Mouse (Mus musculus) stomach, embryonic 14.5 days (tissue): Measurements from ENCODE around the gene Cfap74. TPM values are rescaled to one million over a fixed set of nuclear protein-coding genes. Genes with fewer than 3 reads are reported as not detected.

Experiments
- ATAC-seq: fragments of 200-750 bp; cut with Nextera tagmentation; 2 replicates; pipeline ENCODE4 v1.8.0; 2017; ENCODE audit warnings: low read depth, moderate TSS enrichment; ENCODE audit not compliant: insufficient number of reproducible peaks, insufficient read depth, low FRiP score
- H3K27ac ChIP-seq: fragments of 300-500 bp; sonication (generic); 2 replicates; pipeline ENCODE4 v1.5.1; 2014; ENCODE audit warnings: mild to moderate bottlenecking, low read length, moderate library complexity, mixed read lengths
- H3K27me3 ChIP-seq: fragments of 300-500 bp; sonication (generic); 2 replicates; pipeline ENCODE4 v1.6.1; 2014; ENCODE audit warnings: low read length, control low read depth, mixed read lengths; ENCODE audit not compliant: control insufficient read depth, insufficient read depth
- H3K36me3 ChIP-seq: fragments of 300-500 bp; sonication (generic); 2 replicates; pipeline ENCODE4 v1.6.1; 2014; ENCODE audit warnings: mild to moderate bottlenecking, control low read depth, low read length, moderate library complexity, mixed read lengths; ENCODE audit not compliant: control insufficient read depth, insufficient read depth
- H3K4me1 ChIP-seq: fragments of 300-500 bp; sonication (generic); 2 replicates; pipeline ENCODE4 v1.6.1; 2014; ENCODE audit warnings: low read length, control low read depth, mixed read lengths; ENCODE audit not compliant: control insufficient read depth, insufficient read depth
- H3K4me2 ChIP-seq: fragments of 300-500 bp; sonication (generic); replicated peaks from 2 replicates; pipeline ENCODE4 v1.6.1; 2014; ENCODE audit warnings: low read depth, low read length, control low read depth
- H3K4me3 ChIP-seq: fragments of 300-500 bp; sonication (generic); 2 replicates; pipeline ENCODE4 v1.5.1; 2014; ENCODE audit warnings: low read depth, low read length, control low read depth
- H3K9ac ChIP-seq: fragments of 300-500 bp; sonication (generic); replicated peaks from 2 replicates; pipeline ENCODE4 v1.6.1; 2014; ENCODE audit warnings: low read depth, mild to moderate bottlenecking, control low read depth, low read length, moderate library complexity, mixed read lengths
- H3K9me3 ChIP-seq: fragments of 300-500 bp; sonication (generic); 2 replicates; pipeline ENCODE4 v1.6.1; 2016; ENCODE audit warnings: low read depth, low read length, control low read depth; ENCODE audit not compliant: control insufficient read depth
- WGBS: fragments of 180-500 bp; shearing (Covaris S2); extraction: QIAGEN DNeasy Blood & Tissue Kit; methylation state at CpG from one replicate; pipeline ENCODE4 v1.1.7; 2014; 5-methylcytosine and 5-hydroxymethylcytosine counted together
- polyA plus RNA-seq: library from polyadenylated mRNA; unstranded; fragments of >200 nt; fragmentation: Nextera tagmentation; extraction: Ambion mirVana; gene quantifications from 2 replicates; pipeline ENCODE4 v1.2.1, GENCODE M21; 2014

The Cfap74 gene
- polyA plus RNA-seq, 1 experiment from 2014 or later: 3.8 TPM

- Histone ChIP-seq H3K27me3 (no peaks in the 10 kb centered on the region), H3K4me2 (peak overlapping the region; percentile 78), H3K4me1 (peaks cover 48% of the 10 kb centered on the region), H3K36me3 (no peaks in the 10 kb centered on the region), H3K9me3 (no peaks in the 10 kb centered on the region), H3K9ac (peak overlapping the region; percentile 100; the same call in 1 of the 2 replicates), H3K4me3 (peak overlapping the region; percentile 98), H3K27ac (peak overlapping the region; percentile 95)
- ATAC-seq: no peak
- 29% methylated on average over 5 of the region's 5 CpGs for WGBS
Measured at GRCm38 (mm10) chr4:155490456-155490855, 81.5 kb downstream of the Cfap74 start.

GRCm38 (mm10) chr4:155490990-155491504 lies 82.1 kb downstream of the Cfap74 start, which contains the start of gene Gnb1:
TSS of gene Gnb1 (plus strand) at chr4:155491361.
- Histone ChIP-seq H3K9me3 (no peaks in the 10 kb centered on the region), H3K4me1 (peaks cover 48% of the 10 kb centered on the region), H3K4me3 (peak within 1 kb of the TSS; percentile 98), H3K36me3 (no peaks in the 10 kb centered on the region), H3K4me2 (peak within 1 kb of the TSS; percentile 78), H3K27ac (peak within 1 kb of the TSS; percentile 95), H3K27me3 (no peaks in the 10 kb centered on the region), H3K9ac (peak within 1 kb of the TSS; percentile 100)
- under 1% methylated on average over 47 of the region's 60 CpGs for WGBS
- ATAC-seq: peak; percentile 69

DNA sequence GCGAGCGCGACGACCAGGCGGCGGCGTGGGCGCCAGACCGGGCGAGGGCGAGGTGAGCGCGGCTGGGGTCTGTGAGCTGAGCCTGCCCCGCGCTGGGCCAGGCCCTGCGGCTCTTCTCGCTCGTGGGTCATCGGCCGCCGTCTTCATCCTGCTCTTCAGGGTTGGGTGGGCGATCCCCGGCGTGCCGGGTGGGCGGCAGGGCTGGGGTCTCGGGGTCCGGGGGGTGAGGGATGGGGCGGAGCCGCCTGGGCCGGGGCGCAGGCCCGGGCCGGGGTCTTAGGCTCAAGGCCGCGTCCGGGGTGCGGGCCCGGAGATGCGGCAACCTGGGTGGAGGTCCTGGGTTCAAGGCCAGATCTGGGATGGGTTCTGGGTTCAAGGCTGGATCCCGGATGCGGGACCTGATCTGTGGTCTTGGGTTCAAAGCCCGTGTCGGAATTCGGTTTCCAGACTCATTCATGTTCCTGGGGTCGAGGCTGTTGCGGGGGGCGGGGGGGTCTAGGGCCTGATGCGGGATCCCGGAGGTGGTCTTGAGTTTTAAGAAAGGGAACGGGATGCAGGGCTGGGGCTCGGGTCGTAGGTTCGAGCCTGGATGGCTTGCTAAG lies 82.6 kb downstream of the Cfap74 start:
- Histone ChIP-seq H3K4me3 (peak overlapping the region; percentile 98), H3K36me3 (no peaks in the 10 kb centered on the region), H3K27ac (peak overlapping the region; percentile 95), H3K27me3 (no peaks in the 10 kb centered on the region), H3K4me2 (peak overlapping the region; percentile 73), H3K9ac (peak overlapping the region; percentile 100), H3K9me3 (no peaks in the 10 kb centered on the region), H3K4me1 (peaks cover 48% of the 10 kb centered on the region)
- under 1% methylated on average over 54 of the region's 54 CpGs for WGBS
- peak; percentile 24; the same call in 1 of the 2 replicates for ATAC-seq

DNA sequence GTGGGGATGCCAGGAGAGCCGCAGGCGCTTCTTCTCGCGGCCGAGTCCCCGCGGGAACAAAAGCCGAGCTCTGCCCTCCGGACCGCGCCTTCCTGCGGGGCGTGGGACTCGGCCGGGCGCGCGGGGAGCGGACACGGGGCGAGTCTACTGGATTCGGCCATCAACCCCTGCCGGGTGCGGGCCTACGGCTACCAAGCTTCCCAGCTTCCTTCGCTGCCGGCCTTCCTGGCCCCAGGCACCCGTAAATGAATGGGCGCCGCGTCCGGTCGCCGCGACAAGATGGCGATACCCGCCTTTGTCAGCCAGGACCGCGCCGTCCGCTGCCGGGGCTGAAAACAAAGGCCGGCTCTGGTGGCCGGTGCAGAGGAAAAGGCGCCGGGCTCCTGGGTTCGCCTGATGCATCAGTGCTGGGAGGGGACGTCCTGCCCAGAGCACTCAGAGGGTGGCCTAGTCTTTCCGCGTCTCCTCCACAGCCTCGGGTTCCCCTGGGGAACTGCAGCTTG lies 83.2 kb downstream of the Cfap74 start:
- under 1% methylated on average over 51 of the region's 51 CpGs for WGBS
- Histone ChIP-seq H3K4me3 (peak overlapping the region; percentile 98), H3K36me3 (no peaks in the 10 kb centered on the region)

GRCm38 (mm10) chr4:155494891-155495290 lies 85.9 kb downstream of the Cfap74 start:
- H3K9me3 ChIP-seq: no peaks in the 10 kb centered on the region
- 70% methylated on average over 4 of the region's 4 CpGs for WGBS
- no peak overlapping the region for H3K27ac ChIP-seq
- H3K4me1 ChIP-seq: peaks cover 23% of the 10 kb centered on the region; the same call in 1 of the 2 replicates
- no peak for ATAC-seq
- H3K36me3 ChIP-seq: no peaks in the 10 kb centered on the region
- H3K4me2 ChIP-seq: 0 out of 2 replicates have a peak overlapping the region, but pooled peaks have one; percentile 73
- no peak overlapping the region for H3K9ac ChIP-seq
- H3K4me3 ChIP-seq: no peak overlapping the region
- no peaks in the 10 kb centered on the region for H3K27me3 ChIP-seq

More for the DNA sequence above, 83.2 kb downstream of the Cfap74 start:
- no peaks in the 10 kb centered on the region for H3K27me3 ChIP-seq
- peaks cover 47% of the 10 kb centered on the region for H3K4me1 ChIP-seq
- H3K9me3 ChIP-seq: no peaks in the 10 kb centered on the region
- H3K4me2 ChIP-seq: peak overlapping the region; percentile 73
- H3K27ac ChIP-seq: peak overlapping the region; percentile 95
- H3K9ac ChIP-seq: peak overlapping the region; percentile 100
- ATAC-seq: no peak

DNA sequence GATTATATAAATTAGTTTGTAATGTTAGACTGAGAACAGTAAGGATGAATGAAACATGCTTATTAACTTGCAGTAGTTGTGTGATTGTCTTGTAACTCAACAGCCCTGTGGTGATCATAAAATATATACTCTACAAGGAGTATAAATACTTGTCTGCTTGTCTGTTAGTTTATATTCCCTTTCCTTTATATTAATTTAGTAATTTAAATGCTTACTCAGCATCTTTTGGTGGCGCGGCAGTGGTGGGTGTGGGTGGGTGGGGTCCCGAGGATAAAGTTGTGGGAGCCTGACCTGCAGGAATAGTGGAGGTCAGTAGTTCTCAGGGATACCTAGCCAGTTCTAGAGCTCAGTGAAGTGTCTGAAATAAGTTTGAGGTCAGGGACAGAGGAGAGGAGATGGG lies 89.0 kb downstream of the Cfap74 start:
- peaks cover 16% of the 10 kb centered on the region; the same call in 1 of the 2 replicates for H3K4me1 ChIP-seq
- H3K36me3 ChIP-seq: no peaks in the 10 kb centered on the region
- H3K4me2 ChIP-seq: no peak overlapping the region
- ATAC-seq: no peak
- no peaks in the 10 kb centered on the region for H3K9me3 ChIP-seq
- no peak overlapping the region for H3K27ac ChIP-seq
- 71% methylated on average over 3 of the region's 3 CpGs for WGBS
- H3K27me3 ChIP-seq: no peaks in the 10 kb centered on the region
- H3K4me3 ChIP-seq: no peak overlapping the region
- H3K9ac ChIP-seq: no peak overlapping the region

DNA sequence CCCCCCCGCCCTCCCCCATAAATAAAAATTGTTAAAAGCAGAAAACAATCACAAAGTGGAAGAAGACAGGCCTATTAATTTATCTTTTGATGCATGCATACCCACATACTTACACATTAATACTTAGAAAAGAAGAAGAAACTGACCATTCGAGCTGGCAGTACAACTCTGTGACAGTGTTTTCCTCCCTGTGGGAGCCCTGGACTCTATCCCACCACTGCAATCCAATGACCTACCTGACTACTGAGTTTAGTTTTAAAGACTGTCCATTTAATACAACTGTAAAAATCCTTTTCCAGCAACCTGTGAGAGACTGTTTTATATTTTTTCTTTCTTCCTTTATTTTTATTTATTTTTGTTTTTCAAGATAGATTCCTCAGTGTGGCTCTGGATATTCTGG lies 92.1 kb downstream of the Cfap74 start:
- Histone ChIP-seq H3K36me3 (no peaks in the 10 kb centered on the region), H3K27ac (no peak overlapping the region), H3K9me3 (no peaks in the 10 kb centered on the region), H3K27me3 (no peaks in the 10 kb centered on the region), H3K4me1 (peaks cover 8% of the 10 kb centered on the region), H3K9ac (no peak overlapping the region), H3K4me3 (no peak overlapping the region), H3K4me2 (no peak overlapping the region)
- ATAC-seq: no peak
- whole genome bisulfite sequencing: 71% methylated on average over 2 of the region's 2 CpGs

GRCm38 (mm10) chr4:155505067-155505466 lies 96.1 kb downstream of the Cfap74 start:
- peaks cover 8% of the 10 kb centered on the region for H3K4me1 ChIP-seq
- H3K9me3 ChIP-seq: no peaks in the 10 kb centered on the region
- no peak overlapping the region for H3K9ac ChIP-seq
- H3K4me3 ChIP-seq: no peak overlapping the region
- no peak overlapping the region for H3K4me2 ChIP-seq
- WGBS: 62% methylated on average over 8 of the region's 8 CpGs
- ATAC-seq: no peak
- H3K36me3 ChIP-seq: no peaks in the 10 kb centered on the region
- no peaks in the 10 kb centered on the region for H3K27me3 ChIP-seq
- no peak overlapping the region for H3K27ac ChIP-seq
